Mouse (Mus musculus) hindbrain, postnatal 0 days (tissue): ENCODE measurements at regions not wholly inside any gene's neighbourhood (a gene's known extent, or its start where the extent isn't known, plus 50 kb on each side); places are given as distances from the start of the nearest gene placed in this dataset.

Source experiments
- ATAC-seq: fragments of 200-750 bp; cut with Nextera tagmentation; 2 replicates; pipeline ENCODE4 v1.8.0; 2017; ENCODE audit warnings: mild to moderate bottlenecking, moderate TSS enrichment, moderate library complexity
- DNase-seq: peaks from one replicate; pipeline ENCODE4 v3.0.0-alpha.2; 2015; ENCODE audit warnings: low spot score
- H3K27ac ChIP-seq: fragments of 300-500 bp; sonication (generic); 2 replicates; pipeline ENCODE4 v1.5.1; 2014; ENCODE audit warnings: mild to moderate bottlenecking
- H3K27me3 ChIP-seq: fragments of 300-500 bp; sonication (generic); 2 replicates; pipeline ENCODE4 v1.6.1; 2014; ENCODE audit warnings: low read length, mixed read lengths; ENCODE audit not compliant: insufficient read depth
- H3K36me3 ChIP-seq: fragments of 300-500 bp; sonication (generic); 2 replicates; pipeline ENCODE4 v1.6.1; 2014; ENCODE audit warnings: low read length, mixed read lengths; ENCODE audit not compliant: insufficient read depth
- H3K4me1 ChIP-seq: fragments of 300-500 bp; sonication (generic); 2 replicates; pipeline ENCODE4 v1.6.1; 2014; ENCODE audit warnings: antibody characterized with exemption, low read length, mixed read lengths; ENCODE audit not compliant: insufficient read depth
- H3K4me2 ChIP-seq: fragments of 300-500 bp; sonication (generic); 2 replicates; pipeline ENCODE4 v1.6.1; 2014; ENCODE audit warnings: low read depth, mild to moderate bottlenecking, low read length, moderate library complexity, mixed read lengths
- H3K4me3 ChIP-seq: fragments of 300-500 bp; sonication (generic); 2 replicates; pipeline ENCODE4 v1.5.1; 2014; ENCODE audit warnings: low read length
- H3K9ac ChIP-seq: fragments of 300-500 bp; sonication (generic); replicated peaks from 2 replicates; pipeline ENCODE4 v1.6.1; 2014; ENCODE audit warnings: mild to moderate bottlenecking, low read length, moderate library complexity, mixed read lengths
- H3K9me3 ChIP-seq: fragments of 300-500 bp; sonication (generic); 2 replicates; pipeline ENCODE4 v1.6.1; 2016; ENCODE audit warnings: low read length, mixed read lengths
- CTCF ChIP-seq: IDR thresholded peaks from 2 replicates; pipeline ENCODE4 v1.5.1; 2016; ENCODE audit warnings: antibody characterized with exemption, control low read depth, low read depth
- WGBS: fragments of 180-500 bp; shearing (Covaris S2); extraction: QIAGEN DNeasy Blood & Tissue Kit; methylation state at CpG from one replicate; pipeline ENCODE4 v1.1.7; 2014; 5-methylcytosine and 5-hydroxymethylcytosine counted together

GRCm38 (mm10) chr19:13980988-13981630 is 67.8 kb downstream of the Olfr1505 start:
- 27% methylated on average over 4 of the region's 4 CpGs for WGBS
- ATAC-seq (peak; percentile 69; the same call in 1 of the 2 replicates), DNase-seq (peak; percentile 78)
- no peak overlapping the region for H3K27ac ChIP-seq
- H3K4me1 ChIP-seq = no peaks in the 10 kb centered on the region
- no peak overlapping the region for H3K4me3 ChIP-seq
- peak; percentile 74 for TF ChIP-seq CTCF
- no peaks in the 10 kb centered on the region for H3K36me3 ChIP-seq
- H3K27me3 ChIP-seq = no peaks in the 10 kb centered on the region
- no peak overlapping the region for H3K4me2 ChIP-seq
- no peaks in the 10 kb centered on the region for H3K9me3 ChIP-seq
- H3K9ac ChIP-seq = no peak overlapping the region

GRCm38 (mm10) chr19:13982823-13983222 is 69.5 kb downstream of the Olfr1505 start:
- Histone ChIP-seq H3K27me3 (no peaks in the 10 kb centered on the region), H3K27ac (no peak overlapping the region), H3K9ac (no peak overlapping the region), H3K36me3 (no peaks in the 10 kb centered on the region), H3K4me3 (no peak overlapping the region), H3K4me1 (no peaks in the 10 kb centered on the region), H3K4me2 (no peak overlapping the region), H3K9me3 (no peaks in the 10 kb centered on the region)
- peak; percentile 60 for TF ChIP-seq CTCF
- WGBS = 55% methylated on average over 3 of the region's 3 CpGs
- DNase-seq (peak; percentile 24), ATAC-seq (no peak)
